ENCODE assay signal across 13 mouse cellular contexts in the genomic region with DNA sequence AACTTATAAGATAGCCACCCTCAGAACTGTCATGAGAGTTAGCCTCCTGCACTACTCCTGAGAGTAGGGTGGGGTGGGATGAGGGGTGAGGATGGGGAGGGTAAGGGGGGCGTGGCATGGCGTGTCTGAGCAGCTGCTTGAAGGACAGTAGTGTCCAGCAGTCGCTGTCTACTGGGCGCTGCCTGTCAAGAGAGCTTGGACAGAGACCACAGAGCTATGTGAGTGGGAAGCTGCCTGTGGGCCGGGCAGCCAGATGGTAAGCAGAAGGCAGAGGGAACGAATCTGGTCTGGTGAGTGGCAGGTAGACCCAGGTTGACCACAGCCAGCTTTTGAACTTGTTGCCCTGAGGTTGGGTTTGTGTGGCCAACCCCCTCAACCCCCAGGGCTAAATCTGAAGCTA. TPM values are rescaled to one million over a fixed set of nuclear protein-coding genes. Genes with fewer than 3 reads are reported as not detected.
"Had no signal": no experiment of that assay in that cellular context is flagged by ENCODE, and none has a peak within 500 bp of the region (broad histone marks: within the 10 kb centered on the region; RNA-seq: fewer than 3 reads in every experiment).

No protein-coding gene starts in this region.

- ATAC-seq: midbrain, embryonic 15.5 days had no signal

- H3K27ac ChIP-seq: layer of hippocampus, adult 2 months; limb, embryonic 12.5 days; lung, embryonic 15.5 days; midbrain, embryonic 15.5 days; stomach, postnatal 0 days had no signal

- H3K4me2 ChIP-seq: limb, embryonic 12.5 days; lung, embryonic 15.5 days; midbrain, embryonic 11.5 days; midbrain, embryonic 15.5 days had no signal

- H3K9ac ChIP-seq: limb, embryonic 12.5 days; lung, embryonic 15.5 days; midbrain, embryonic 15.5 days had no signal

- H3K27me3 ChIP-seq: limb, embryonic 12.5 days; lung, embryonic 15.5 days; midbrain, embryonic 15.5 days had no signal

- H3K9me3 ChIP-seq: limb, embryonic 12.5 days; lung, embryonic 15.5 days; midbrain, embryonic 15.5 days had no signal

- DNase-seq: kidney, adult 18-20 months; kidney, postnatal 10 days; kidney, postnatal 4 days; right cerebral cortex, postnatal 14 days; thymus, postnatal 4 days had no signal

- H3K36me3 ChIP-seq: limb, embryonic 12.5 days; lung, embryonic 15.5 days; midbrain, embryonic 15.5 days had no signal

- H3K4me3 ChIP-seq: layer of hippocampus, adult 2 months; limb, embryonic 12.5 days; lung, embryonic 15.5 days; midbrain, embryonic 15.5 days had no signal

RNA-seq across cellular contexts. Expression of a gene that starts 8.6 kb away (rescaled TPM):
- polyA plus RNA-seq: liver, adult 2 months; midbrain, embryonic 15.5 days; neural tube, embryonic 14.5 days had no signal
